Comparison of ENCODE assay signal across 10 mouse cellular contexts in genomic region chr1:25430219-25430862, GRCm38 (mm10).
DNase-seq lines count a peak whose midpoint lies in the region; ATAC-seq and TF ChIP-seq lines count a peak whose summit lies in the region.
"Had no signal": no experiment of that assay in that cellular context is flagged by ENCODE, and none has a peak within 500 bp of the region (broad histone marks: within the 10 kb centered on the region; RNA-seq: fewer than 3 reads in every experiment).

No protein-coding gene starts in this region.

- peak overlapping the region; percentile 21; the same call in 1 of the 2 replicates for H3K4me2 ChIP-seq in embryonic facial prominence, embryonic 14.5 days (ENCODE audit: low read depth, low read length)
- H3K4me2 ChIP-seq in forebrain, postnatal 0 days (ENCODE audit: low read depth): peak overlapping the region; percentile 24; the same call in 1 of the 2 replicates
- H3K4me2 ChIP-seq in midbrain, embryonic 15.5 days: peak overlapping the region; percentile 10; the same call in 1 of the 2 replicates
- H3K4me2 ChIP-seq: heart, embryonic 11.5 days; limb, embryonic 13.5 days had no signal

- peak; percentile 30 for DNase-seq in layer of hippocampus, adult 11-12 months (ENCODE audit: low spot score)
- no peak for DNase-seq in layer of hippocampus, adult 9-10 months (ENCODE audit: low spot score)
- peak; percentile 27 for DNase-seq in embryonic facial prominence, embryonic 14.5 days (ENCODE audit: low spot score)
- DNase-seq in forebrain, postnatal 0 days: peak; percentile 10
- no peak for DNase-seq in spleen, adult 12 weeks (ENCODE audit: low spot score)
- DNase-seq: lung, adult 2 months had no signal

- H3K9me3 ChIP-seq in embryonic facial prominence, embryonic 14.5 days (ENCODE audit: control insufficient read depth, low read length): no peaks in the 10 kb centered on the region
- H3K9me3 ChIP-seq in forebrain, postnatal 0 days (ENCODE audit: low read length): no peaks in the 10 kb centered on the region
- H3K9me3 ChIP-seq in midbrain, embryonic 15.5 days: no peaks in the 10 kb centered on the region
- H3K9me3 ChIP-seq: limb, embryonic 13.5 days had no signal

- TF ChIP-seq CTCF in forebrain, postnatal 0 days (IDR thresholded peaks at IDR 0.05; ENCODE audit: low read depth): no peak

- H3K4me3 ChIP-seq in embryonic facial prominence, embryonic 14.5 days (ENCODE audit: low read depth, low read length): no peak overlapping the region
- H3K4me3 ChIP-seq in forebrain, postnatal 0 days (ENCODE audit: low read depth, low read length): 0 out of 2 replicates have a peak overlapping the region, but pooled peaks have one; percentile 7
- H3K4me3 ChIP-seq in midbrain, embryonic 15.5 days: no peak overlapping the region
- H3K4me3 ChIP-seq: limb, embryonic 13.5 days had no signal

- no peaks in the 10 kb centered on the region for H3K36me3 ChIP-seq in embryonic facial prominence, embryonic 14.5 days (ENCODE audit: control insufficient read depth, insufficient read depth, low read length)
- no peaks in the 10 kb centered on the region for H3K36me3 ChIP-seq in forebrain, postnatal 0 days (ENCODE audit: insufficient read depth)
- H3K36me3 ChIP-seq in midbrain, embryonic 15.5 days (replicated peaks): no peaks in the 10 kb centered on the region
- H3K36me3 ChIP-seq: limb, embryonic 13.5 days had no signal

- WGBS in embryonic facial prominence, embryonic 14.5 days: 64% methylated on average over 16 of the region's 16 CpGs
- WGBS in forebrain, postnatal 0 days: 45% methylated on average over 16 of the region's 16 CpGs
- WGBS in midbrain, embryonic 15.5 days: 50% methylated on average over 16 of the region's 16 CpGs

- H3K9ac ChIP-seq in embryonic facial prominence, embryonic 14.5 days (ENCODE audit: low read depth, low read length): no peak overlapping the region
- no peak overlapping the region for H3K9ac ChIP-seq in forebrain, postnatal 0 days
- no peak overlapping the region for H3K9ac ChIP-seq in midbrain, embryonic 15.5 days
- H3K9ac ChIP-seq: limb, embryonic 13.5 days had no signal

- no peaks in the 10 kb centered on the region for H3K27me3 ChIP-seq in embryonic facial prominence, embryonic 14.5 days (replicated peaks; ENCODE audit: control insufficient read depth, insufficient read depth, low read length)
- H3K27me3 ChIP-seq in forebrain, postnatal 0 days (ENCODE audit: insufficient read depth, low read length): no peaks in the 10 kb centered on the region
- no peaks in the 10 kb centered on the region for H3K27me3 ChIP-seq in midbrain, embryonic 15.5 days (replicated peaks)
- H3K27me3 ChIP-seq: limb, embryonic 13.5 days had no signal

- no peaks in the 10 kb centered on the region for H3K4me1 ChIP-seq in embryonic facial prominence, embryonic 14.5 days (ENCODE audit: control insufficient read depth, insufficient read depth, low read length)
- no peaks in the 10 kb centered on the region for H3K4me1 ChIP-seq in forebrain, postnatal 0 days (ENCODE audit: insufficient read depth)
- no peaks in the 10 kb centered on the region for H3K4me1 ChIP-seq in midbrain, embryonic 15.5 days
- H3K4me1 ChIP-seq: limb, embryonic 13.5 days had no signal

- no peak overlapping the region for H3K27ac ChIP-seq in embryonic facial prominence, embryonic 14.5 days (replicated peaks; ENCODE audit: low read depth, low read length)
- no peak overlapping the region for H3K27ac ChIP-seq in forebrain, postnatal 0 days (ENCODE audit: low read depth, low read length)
- H3K27ac ChIP-seq in midbrain, embryonic 15.5 days: peak overlapping the region; percentile 39; the same call in 1 of the 2 replicates
- H3K27ac ChIP-seq: limb, embryonic 13.5 days had no signal

- ATAC-seq in embryonic facial prominence, embryonic 14.5 days (ENCODE audit: low read depth): no peak
- peak; percentile 84; the same call in 1 of the 2 replicates for ATAC-seq in forebrain, postnatal 0 days
- peak; percentile 74 for ATAC-seq in midbrain, embryonic 15.5 days (replicated peaks)
- ATAC-seq in granulocyte monocyte progenitor cell, adult 5-6 weeks (replicated peaks; ENCODE audit: poor library complexity, severe bottlenecking): no peak

Comparison
In these comparisons a context has a peak if more than half of its experiments do, and no peak if none do; other contexts are left out.
1. DNase-seq: peak in layer of hippocampus, adult 11-12 months (single experiment), embryonic facial prominence, embryonic 14.5 days (single experiment) and forebrain, postnatal 0 days (single experiment); none in layer of hippocampus, adult 9-10 months (single experiment) and spleen, adult 12 weeks (single experiment).
2. ATAC-seq: peak in forebrain, postnatal 0 days (single experiment) and midbrain, embryonic 15.5 days (single experiment); none in embryonic facial prominence, embryonic 14.5 days (single experiment) and granulocyte monocyte progenitor cell, adult 5-6 weeks (single experiment).
3. Peak in every context shown above with its lines, with median percentiles within 50 percentile points of each other: H3K4me2 ChIP-seq.